Mouse (Mus musculus) liver, embryonic 16.5 days (tissue): ENCODE results near the gene Ccdc92b. TPM values are rescaled to one million over a fixed set of nuclear protein-coding genes. Genes with fewer than 3 reads are reported as not detected.

Experiments
- ATAC-seq: fragments of 200-750 bp; cut with Nextera tagmentation; 2 replicates; pipeline ENCODE4 v1.8.0; 2017; ENCODE audit warnings: low read depth, mild to moderate bottlenecking, moderate number of reproducible peaks, moderate library complexity
- H3K27ac ChIP-seq: fragments of 300-500 bp; sonication (generic); 2 replicates; pipeline ENCODE4 v1.5.1; 2014; ENCODE audit warnings: mild to moderate bottlenecking, low read length
- H3K27me3 ChIP-seq: fragments of 300-500 bp; sonication (generic); 2 replicates; pipeline ENCODE4 v1.6.1; 2014; ENCODE audit warnings: low read depth, low read length, mixed read lengths; ENCODE audit not compliant: control insufficient read depth, insufficient read depth
- H3K36me3 ChIP-seq: fragments of 300-500 bp; sonication (generic); 2 replicates; pipeline ENCODE4 v1.6.1; 2014; ENCODE audit warnings: mild to moderate bottlenecking; ENCODE audit not compliant: control insufficient read depth, insufficient read depth
- H3K4me1 ChIP-seq: fragments of 300-500 bp; sonication (generic); 2 replicates; pipeline ENCODE4 v1.6.1; 2014; ENCODE audit warnings: low read depth, low read length, mixed read lengths; ENCODE audit not compliant: control insufficient read depth
- H3K4me2 ChIP-seq: fragments of 300-500 bp; sonication (generic); 2 replicates; pipeline ENCODE4 v1.6.1; 2014; ENCODE audit warnings: low read depth, low read length, mixed read lengths
- H3K4me3 ChIP-seq: fragments of 300-500 bp; sonication (generic); 2 replicates; pipeline ENCODE4 v1.5.1; 2014; ENCODE audit warnings: low read depth, mild to moderate bottlenecking, low read length
- H3K9ac ChIP-seq: fragments of 300-500 bp; sonication (generic); 2 replicates; pipeline ENCODE4 v1.6.1; 2014; ENCODE audit warnings: low read depth, low read length
- H3K9me3 ChIP-seq: fragments of 300-500 bp; sonication (generic); replicated peaks from 2 replicates; pipeline ENCODE4 v1.6.1; 2016; ENCODE audit warnings: low read length; ENCODE audit not compliant: control insufficient read depth
- WGBS: fragments of 180-500 bp; shearing (Covaris S2); extraction: QIAGEN DNeasy Blood & Tissue Kit; methylation state at CpG from one replicate; pipeline ENCODE4 v1.1.7; 2014; ENCODE audit not compliant: insufficient replicate concordance; 5-methylcytosine and 5-hydroxymethylcytosine counted together
- polyA plus RNA-seq: library from polyadenylated mRNA; unstranded; fragments of >200 nt; fragmentation: Nextera tagmentation; extraction: Ambion mirVana; gene quantifications from 2 replicates; pipeline ENCODE4 v1.2.1, GENCODE M21; 2015

Gene Ccdc92b
- polyA plus RNA-seq, 1 experiment from 2014 or later: 10.4 TPM

DNA sequence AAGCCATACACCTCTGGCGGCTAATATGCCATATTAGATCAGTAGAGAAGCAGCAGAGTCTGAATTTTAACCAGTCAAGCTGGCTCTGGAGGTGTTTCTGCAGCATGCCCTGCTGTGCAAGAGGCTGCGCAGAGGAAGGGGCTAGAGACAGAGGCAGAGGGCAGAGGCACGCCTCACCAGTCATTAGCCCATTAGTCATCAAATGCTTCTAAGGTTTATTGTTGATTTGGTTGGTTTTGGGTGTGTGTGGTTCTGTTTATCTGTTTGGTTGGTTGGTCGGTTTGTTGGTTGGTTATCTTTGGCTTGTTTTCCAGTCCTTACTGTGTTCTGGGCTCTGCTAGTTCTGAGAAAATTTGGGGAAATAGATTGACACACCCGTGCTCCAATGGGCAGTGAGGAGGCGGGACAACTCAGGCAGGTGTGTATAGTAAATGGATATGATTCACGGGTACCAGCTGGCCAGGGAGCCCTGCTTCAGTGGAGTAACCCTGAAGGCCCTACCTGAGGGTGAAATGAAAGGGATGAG, 35.5 kb upstream of the Ccdc92b start:
- peaks cover 12% of the 10 kb centered on the region for H3K4me1 ChIP-seq
- no peak overlapping the region for H3K27ac ChIP-seq
- H3K4me2 ChIP-seq: no peak overlapping the region
- no peak overlapping the region for H3K4me3 ChIP-seq
- H3K9me3 ChIP-seq: no peaks in the 10 kb centered on the region
- peaks cover 13% of the 10 kb centered on the region for H3K27me3 ChIP-seq
- no peak overlapping the region for H3K9ac ChIP-seq
- no peak for ATAC-seq
- no peaks in the 10 kb centered on the region for H3K36me3 ChIP-seq
- WGBS: 49% methylated on average over 7 of the region's 7 CpGs

DNA sequence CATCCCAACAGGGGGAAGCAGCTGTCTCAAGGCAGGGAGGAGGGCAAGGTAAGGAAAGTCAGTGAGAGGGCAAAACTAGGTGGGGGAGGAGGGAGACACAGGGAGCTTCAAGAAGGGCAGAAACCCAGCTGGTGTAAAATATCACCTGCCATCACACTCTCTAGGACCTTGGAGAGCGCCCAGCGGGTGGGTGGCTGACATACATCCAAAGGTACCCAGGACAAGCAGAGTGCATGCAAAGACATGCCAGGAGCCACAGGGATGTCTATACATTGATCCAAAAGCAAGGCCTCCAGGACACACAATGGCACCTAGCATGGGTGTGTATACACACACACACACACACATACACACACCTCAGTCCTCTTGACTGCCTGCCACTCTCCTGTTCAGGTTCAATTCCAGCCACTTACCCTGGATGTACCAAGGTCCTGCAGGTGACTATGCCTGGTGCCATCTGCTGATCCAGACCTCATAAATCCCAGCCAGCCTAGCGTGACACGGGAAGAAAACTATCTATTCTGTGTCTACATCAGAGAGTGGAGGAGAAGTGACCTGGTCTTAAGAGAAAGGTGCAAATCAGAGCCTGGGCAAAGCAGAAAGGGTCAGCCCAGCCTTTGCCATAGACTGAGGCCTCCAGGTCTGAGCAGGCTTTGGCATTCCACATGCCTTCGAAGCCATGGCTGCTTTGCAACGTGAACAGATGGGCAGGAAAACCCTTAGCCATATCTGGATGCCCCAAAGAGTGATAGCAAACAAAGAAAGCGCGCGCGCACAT, 34.3 kb upstream of the Ccdc92b start:
- peaks cover 7% of the 10 kb centered on the region for H3K4me1 ChIP-seq
- no peaks in the 10 kb centered on the region for H3K9me3 ChIP-seq
- WGBS: 56% methylated on average over 10 of the region's 10 CpGs
- no peak overlapping the region for H3K9ac ChIP-seq
- H3K4me3 ChIP-seq: no peak overlapping the region
- H3K27ac ChIP-seq: no peak overlapping the region
- H3K27me3 ChIP-seq: peaks cover 26% of the 10 kb centered on the region
- ATAC-seq: no peak
- H3K36me3 ChIP-seq: no peaks in the 10 kb centered on the region
- H3K4me2 ChIP-seq: no peak overlapping the region

DNA sequence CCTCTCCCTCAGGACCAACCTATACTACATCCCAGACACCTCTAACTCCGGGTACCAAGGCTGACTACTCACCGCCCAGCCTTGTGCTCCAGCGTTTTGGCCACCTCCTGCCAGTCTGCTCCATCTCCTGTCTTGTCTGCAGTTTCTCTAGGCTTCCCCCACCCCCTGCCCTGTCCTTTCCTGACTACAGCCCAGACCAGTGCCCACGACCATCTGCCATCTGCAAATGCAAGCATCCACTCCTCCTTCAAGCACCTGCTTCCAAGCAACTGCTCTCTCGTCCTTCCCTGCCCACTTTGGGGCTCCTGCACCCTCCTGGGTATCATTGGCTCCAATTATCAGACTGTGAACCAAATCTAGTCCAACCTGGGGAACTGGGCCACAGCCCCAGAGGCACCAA, 33.0 kb upstream of the Ccdc92b start:
- H3K27ac ChIP-seq: no peak overlapping the region
- H3K36me3 ChIP-seq: no peaks in the 10 kb centered on the region
- WGBS: 52% methylated on average over 5 of the region's 5 CpGs
- H3K27me3 ChIP-seq: peaks cover 38% of the 10 kb centered on the region
- ATAC-seq: no peak
- H3K4me2 ChIP-seq: no peak overlapping the region
- H3K4me3 ChIP-seq: no peak overlapping the region
- H3K4me1 ChIP-seq: peaks cover 7% of the 10 kb centered on the region
- no peaks in the 10 kb centered on the region for H3K9me3 ChIP-seq
- H3K9ac ChIP-seq: no peak overlapping the region

DNA sequence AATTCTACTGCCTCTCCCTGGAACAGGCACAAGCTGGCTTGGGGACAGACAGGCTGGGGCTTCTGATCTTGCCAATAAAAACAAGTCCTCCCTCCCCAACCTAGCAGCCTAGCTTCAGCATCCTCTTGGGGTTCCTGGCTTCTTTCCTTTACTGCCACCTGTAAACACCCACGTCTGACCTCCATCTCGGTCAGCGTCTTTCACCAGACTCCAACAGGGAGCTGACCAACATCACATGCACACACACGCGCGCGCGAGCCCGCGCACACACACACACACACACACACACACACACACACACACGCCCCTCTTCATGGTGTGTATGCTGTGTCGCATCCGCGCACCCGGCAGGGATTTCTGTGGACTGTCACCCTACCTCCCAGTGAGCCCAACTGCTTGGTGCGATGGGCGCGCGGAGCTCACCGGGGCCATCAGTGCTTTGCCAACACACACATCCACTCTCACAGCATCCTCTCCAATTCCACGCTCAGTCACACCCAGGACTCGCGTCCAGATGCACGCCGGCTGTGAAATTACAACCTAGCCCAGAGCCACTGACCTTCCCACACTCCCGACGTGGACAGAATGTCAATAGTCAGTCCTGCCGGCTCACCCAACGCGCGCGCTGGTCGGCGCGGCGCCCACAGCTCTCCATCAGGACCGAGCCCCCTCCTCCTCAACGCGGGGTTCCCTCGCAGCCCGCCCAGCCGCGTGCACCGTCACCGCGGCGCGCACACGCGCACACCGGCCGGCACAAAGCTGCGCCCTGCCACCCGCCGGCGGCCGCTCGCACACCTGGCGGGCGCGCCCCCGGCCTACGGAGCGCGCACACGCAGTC, 29.8 kb upstream of the Ccdc92b start:
- no peak for ATAC-seq
- Histone ChIP-seq H3K4me1 (no peaks in the 10 kb centered on the region), H3K4me2 (no peak overlapping the region), H3K4me3 (no peak overlapping the region), H3K27ac (no peak overlapping the region), H3K36me3 (no peaks in the 10 kb centered on the region), H3K9me3 (no peaks in the 10 kb centered on the region), H3K9ac (no peak overlapping the region), H3K27me3 (peaks cover 58% of the 10 kb centered on the region)
- 5% methylated on average over 65 of the region's 66 CpGs for WGBS

DNA sequence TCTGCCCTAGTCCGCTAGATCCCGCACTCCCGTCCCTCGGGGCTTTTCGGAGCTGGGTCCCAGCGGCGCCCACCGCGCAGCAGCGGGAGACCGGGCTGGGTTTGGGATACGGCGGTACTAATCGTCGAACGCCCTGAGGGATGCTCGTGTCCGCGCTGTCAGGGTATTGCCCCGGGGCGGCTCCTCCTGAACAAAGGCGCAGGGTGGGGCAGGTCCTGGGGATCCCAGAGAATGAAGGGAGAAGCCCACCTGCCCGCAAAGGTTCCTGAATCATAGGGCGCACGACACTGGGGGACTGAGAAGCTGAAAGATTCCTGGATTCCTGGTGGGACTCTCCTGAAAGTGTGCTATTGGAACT, 29.2 kb upstream of the Ccdc92b start:
- peaks cover 58% of the 10 kb centered on the region for H3K27me3 ChIP-seq
- no peak overlapping the region for H3K4me3 ChIP-seq

DNA sequence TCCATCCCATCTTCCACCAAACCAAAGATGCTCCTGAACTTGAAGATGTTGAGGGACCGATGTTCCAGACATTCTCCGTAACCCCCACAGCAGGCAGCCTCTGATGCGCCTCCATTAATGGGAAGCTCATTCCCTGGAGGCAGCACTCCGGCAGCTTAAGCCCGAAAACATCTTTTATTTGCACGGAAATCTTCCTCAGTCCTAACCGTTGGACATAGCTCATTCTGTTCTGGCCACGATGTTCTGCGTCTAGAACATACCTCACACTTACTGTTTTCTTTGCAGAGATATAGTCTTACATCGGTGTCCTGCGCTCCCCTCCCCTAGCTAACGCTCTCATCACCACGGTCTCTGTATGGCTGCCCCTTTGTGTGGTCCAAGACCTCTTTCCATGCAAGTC, 28.7 kb upstream of the Ccdc92b start:
- Histone ChIP-seq H3K4me3 (no peak overlapping the region), H3K4me1 (no peaks in the 10 kb centered on the region), H3K9ac (no peak overlapping the region), H3K4me2 (no peak overlapping the region), H3K27ac (no peak overlapping the region), H3K9me3 (no peaks in the 10 kb centered on the region), H3K36me3 (no peaks in the 10 kb centered on the region), H3K27me3 (peaks cover 58% of the 10 kb centered on the region)
- WGBS: 31% methylated on average over 13 of the region's 13 CpGs
- no peak for ATAC-seq

More for the DNA sequence above, 29.2 kb upstream of the Ccdc92b start:
- Histone ChIP-seq H3K4me1 (no peaks in the 10 kb centered on the region), H3K4me2 (no peak overlapping the region), H3K9ac (no peak overlapping the region), H3K36me3 (no peaks in the 10 kb centered on the region), H3K27ac (no peak overlapping the region), H3K9me3 (no peaks in the 10 kb centered on the region)
- ATAC-seq: no peak
- WGBS: 3% methylated on average over 25 of the region's 25 CpGs

- ATAC-seq: no peak
- H3K9me3 ChIP-seq: no peaks in the 10 kb centered on the region
- no peak overlapping the region for H3K9ac ChIP-seq
- no peaks in the 10 kb centered on the region for H3K36me3 ChIP-seq
- H3K4me1 ChIP-seq: no peaks in the 10 kb centered on the region
- no peak overlapping the region for H3K27ac ChIP-seq
- H3K4me3 ChIP-seq: no peak overlapping the region
- H3K4me2 ChIP-seq: no peak overlapping the region
- 70% methylated on average over 3 of the region's 3 CpGs for WGBS
- peaks cover 58% of the 10 kb centered on the region for H3K27me3 ChIP-seq
These were observed 27.2 kb upstream of the Ccdc92b start for GRCm38 (mm10) chr11:74592246-74592645.

GRCm38 (mm10) chr11:74597283-74597989, 22.0 kb upstream of the Ccdc92b start:
- Histone ChIP-seq H3K27me3 (peaks cover 11% of the 10 kb centered on the region), H3K36me3 (no peaks in the 10 kb centered on the region), H3K9me3 (peaks cover 4% of the 10 kb centered on the region; the same call in 1 of the 2 replicates), H3K9ac (no peak overlapping the region), H3K4me2 (no peak overlapping the region), H3K27ac (no peak overlapping the region), H3K4me3 (no peak overlapping the region), H3K4me1 (no peaks in the 10 kb centered on the region)
- 43% methylated on average over 4 of the region's 4 CpGs for WGBS
- no peak for ATAC-seq
